In genomic region chr13:113811910-113812592, GRCm38 (mm10) we compare ENCODE assay signal across 12 mouse cellular contexts. TPM values are rescaled to one million over a fixed set of nuclear protein-coding genes. Genes with fewer than 3 reads are reported as not detected.
DNase-seq lines count a peak whose midpoint lies in the region; ATAC-seq lines count a peak whose summit lies in the region.
"Had no signal": no experiment of that assay in that cellular context is flagged by ENCODE, and none has a peak within 500 bp of the region (broad histone marks: within the 10 kb centered on the region; RNA-seq: fewer than 3 reads in every experiment).

No protein-coding gene starts in this region.

- no peak overlapping the region for H3K4me3 ChIP-seq in heart, embryonic 12.5 days
- H3K4me3 ChIP-seq in liver, embryonic 13.5 days (replicated peaks): no peak overlapping the region
- H3K4me3 ChIP-seq in liver, embryonic 11.5 days (ENCODE audit: low read depth, low read length): no peak overlapping the region
- H3K4me3 ChIP-seq in limb, embryonic 11.5 days (ENCODE audit: low read depth, low read length): no peak overlapping the region
- H3K4me3 ChIP-seq in forebrain, embryonic 10.5 days: no peak overlapping the region
- H3K4me3 ChIP-seq: layer of hippocampus, adult 2 months had no signal

- H3K27ac ChIP-seq in heart, embryonic 12.5 days (ENCODE audit: poor library complexity, severe bottlenecking): no peak overlapping the region
- peak overlapping the region; percentile 34; the same call in 1 of the 2 replicates for H3K27ac ChIP-seq in liver, embryonic 13.5 days
- no peak overlapping the region; the same call in 1 of the 2 replicates for H3K27ac ChIP-seq in liver, embryonic 11.5 days (ENCODE audit: low read depth, low read length)
- 0 out of 2 replicates have a peak overlapping the region, but pooled peaks have one; percentile 6 for H3K27ac ChIP-seq in limb, embryonic 11.5 days (replicated peaks; ENCODE audit: low read depth, low read length)
- no peak overlapping the region for H3K27ac ChIP-seq in forebrain, embryonic 10.5 days
- H3K27ac ChIP-seq: layer of hippocampus, adult 2 months; liver, embryonic 14.5 days had no signal

- H3K9ac ChIP-seq in heart, embryonic 12.5 days: no peak overlapping the region
- no peak overlapping the region for H3K9ac ChIP-seq in liver, embryonic 13.5 days
- no peak overlapping the region for H3K9ac ChIP-seq in liver, embryonic 11.5 days (ENCODE audit: low read depth, low read length)
- no peak overlapping the region for H3K9ac ChIP-seq in limb, embryonic 11.5 days (ENCODE audit: low read length)
- H3K9ac ChIP-seq: liver, embryonic 14.5 days had no signal

- H3K4me1 ChIP-seq in heart, embryonic 12.5 days (replicated peaks): peaks cover 44% of the 10 kb centered on the region
- peaks cover 76% of the 10 kb centered on the region for H3K4me1 ChIP-seq in liver, embryonic 13.5 days (replicated peaks)
- H3K4me1 ChIP-seq in liver, embryonic 11.5 days (replicated peaks; ENCODE audit: control insufficient read depth, insufficient read depth, low read length): peaks cover 46% of the 10 kb centered on the region
- peaks cover 16% of the 10 kb centered on the region for H3K4me1 ChIP-seq in limb, embryonic 11.5 days (ENCODE audit: control insufficient read depth, insufficient read depth, low read length)
- H3K4me1 ChIP-seq in forebrain, embryonic 10.5 days: peaks cover 42% of the 10 kb centered on the region

- no peaks in the 10 kb centered on the region for H3K9me3 ChIP-seq in heart, embryonic 12.5 days (replicated peaks)
- H3K9me3 ChIP-seq in liver, embryonic 13.5 days (replicated peaks): no peaks in the 10 kb centered on the region
- H3K9me3 ChIP-seq in liver, embryonic 11.5 days (ENCODE audit: control insufficient read depth, low read length): no peaks in the 10 kb centered on the region
- no peaks in the 10 kb centered on the region for H3K9me3 ChIP-seq in limb, embryonic 11.5 days (ENCODE audit: control insufficient read depth, low read length)
- peaks cover 2% of the 10 kb centered on the region; the same call in 1 of the 2 replicates for H3K9me3 ChIP-seq in forebrain, embryonic 10.5 days

- ATAC-seq in heart, embryonic 12.5 days (ENCODE audit: insufficient number of reproducible peaks, low FRiP score): no peak
- no peak for ATAC-seq in liver, embryonic 13.5 days (ENCODE audit: low read depth)
- ATAC-seq in liver, embryonic 11.5 days (replicated peaks; ENCODE audit: low FRiP score): no peak
- ATAC-seq in limb, embryonic 11.5 days (ENCODE audit: insufficient number of reproducible peaks, low FRiP score, low TSS enrichment, low read depth): no peak

- H3K36me3 ChIP-seq in heart, embryonic 12.5 days: 0 out of 2 replicates have a peak, but pooled peaks cover 3% of the 10 kb centered on the region
- peaks cover 7% of the 10 kb centered on the region; the same call in 1 of the 2 replicates for H3K36me3 ChIP-seq in liver, embryonic 13.5 days
- H3K36me3 ChIP-seq in liver, embryonic 11.5 days (ENCODE audit: control insufficient read depth, insufficient read depth, low read length): no peaks in the 10 kb centered on the region
- no peaks in the 10 kb centered on the region for H3K36me3 ChIP-seq in limb, embryonic 11.5 days (ENCODE audit: control insufficient read depth, insufficient read depth, low read length)
- H3K36me3 ChIP-seq in forebrain, embryonic 10.5 days (replicated peaks): peaks cover under 1% of the 10 kb centered on the region; the same call in 1 of the 2 replicates

- no peak overlapping the region for H3K4me2 ChIP-seq in heart, embryonic 12.5 days
- no peak overlapping the region for H3K4me2 ChIP-seq in liver, embryonic 13.5 days
- H3K4me2 ChIP-seq in liver, embryonic 11.5 days: no peak overlapping the region
- H3K4me2 ChIP-seq in limb, embryonic 11.5 days (ENCODE audit: low read depth, severe bottlenecking): no peak overlapping the region

- WGBS in heart, embryonic 12.5 days: 25% methylated on average over 9 of the region's 9 CpGs
- 50% methylated on average over 9 of the region's 9 CpGs for WGBS in liver, embryonic 13.5 days (ENCODE audit: insufficient replicate concordance)
- WGBS in liver, embryonic 11.5 days: 59% methylated on average over 9 of the region's 9 CpGs
- 31% methylated on average over 9 of the region's 9 CpGs for WGBS in limb, embryonic 11.5 days
- 79% methylated on average over 9 of the region's 9 CpGs for WGBS in forebrain, embryonic 10.5 days

- peak; percentile 82 for DNase-seq in heart, adult 11 months
- DNase-seq in liver, embryonic 13.5 days: no peak
- no peak for DNase-seq in liver, embryonic 11.5 days (ENCODE audit: low spot score)
- DNase-seq in embryo, embryonic 11 days: peak; percentile 54
- DNase-seq in limb, embryonic 11.5 days (ENCODE audit: low spot score): no peak
- no peak for DNase-seq in thymus, postnatal 10 days (ENCODE audit: low spot score in 2 of 2)
- DNase-seq in forebrain, embryonic 10.5 days (ENCODE audit: extremely low spot score, low spot score): no peak
- DNase-seq: cerebellum, postnatal 10 days; gastrocnemius, postnatal 25 days had no signal

- no peaks in the 10 kb centered on the region for H3K27me3 ChIP-seq in heart, embryonic 12.5 days (replicated peaks)
- H3K27me3 ChIP-seq in liver, embryonic 13.5 days: no peaks in the 10 kb centered on the region
- H3K27me3 ChIP-seq in liver, embryonic 11.5 days (replicated peaks; ENCODE audit: control insufficient read depth, insufficient read depth, low read length): no peaks in the 10 kb centered on the region
- no peaks in the 10 kb centered on the region for H3K27me3 ChIP-seq in limb, embryonic 11.5 days (ENCODE audit: control insufficient read depth, insufficient read depth, low read length)
- no peaks in the 10 kb centered on the region for H3K27me3 ChIP-seq in forebrain, embryonic 10.5 days (ENCODE audit: poor library complexity, severe bottlenecking)

RNA-seq across cellular contexts. Expression of gene Arl15, which starts 17.7 kb away (rescaled TPM):
- 7.7 and 9.1 TPM in 2 replicates for polyA plus RNA-seq in heart, embryonic 12.5 days (2016; fragmentation: Nextera tagmentation; extraction: Ambion mirVana)
- 2.5 and 2.9 TPM in 2 replicates for polyA plus RNA-seq in liver, embryonic 13.5 days (2015; fragmentation: Nextera tagmentation; extraction: Ambion mirVana)
- 8.7 and 9.1 TPM in 2 replicates for polyA plus RNA-seq in liver, embryonic 11.5 days (2014; fragmentation: Nextera tagmentation; extraction: Ambion mirVana)
- polyA plus RNA-seq in limb, embryonic 11.5 days (2014; fragmentation: Nextera tagmentation; extraction: Ambion mirVana): 13.5 and 16.7 TPM in 2 replicates
- polyA plus RNA-seq in forebrain, embryonic 10.5 days (2016; fragmentation: Nextera tagmentation; extraction: Ambion mirVana): 11.2 and 11.6 TPM in 2 replicates

Comparison
In these comparisons a context has a peak if more than half of its experiments do, and no peak if none do; other contexts are left out.
1. H3K27ac ChIP-seq: peak in liver, embryonic 13.5 days (single experiment) and limb, embryonic 11.5 days (single experiment); none in heart, embryonic 12.5 days (single experiment), liver, embryonic 11.5 days (single experiment) and forebrain, embryonic 10.5 days (single experiment).
2. DNase-seq: peak in heart, adult 11 months (single experiment) and embryo, embryonic 11 days (single experiment); none in liver, embryonic 13.5 days (single experiment), liver, embryonic 11.5 days (single experiment), limb, embryonic 11.5 days (single experiment), thymus, postnatal 10 days (0 of 2) and forebrain, embryonic 10.5 days (single experiment).